Mouse (Mus musculus) kidney, embryonic 14.5 days (tissue): ENCODE data around the gene Insig1. TPM values are rescaled to one million over a fixed set of nuclear protein-coding genes. Genes with fewer than 3 reads are reported as not detected.

Experiments
- ATAC-seq: fragments of 200-750 bp; cut with Nextera tagmentation; 2 replicates; pipeline ENCODE4 v1.8.0; 2017; ENCODE audit warnings: moderate number of reproducible peaks, mild to moderate bottlenecking, moderate TSS enrichment, moderate library complexity; ENCODE audit not compliant: low FRiP score, low TSS enrichment
- H3K27ac ChIP-seq: fragments of 300-500 bp; sonication (generic); 2 replicates; pipeline ENCODE4 v1.5.1; 2014; ENCODE audit warnings: low read depth, mild to moderate bottlenecking, low read length, moderate library complexity, mixed read lengths
- H3K27me3 ChIP-seq: fragments of 300-500 bp; sonication (generic); 2 replicates; pipeline ENCODE4 v1.6.1; 2014; ENCODE audit warnings: mild to moderate bottlenecking, low read length; ENCODE audit not compliant: control insufficient read depth, insufficient read depth
- H3K36me3 ChIP-seq: fragments of 300-500 bp; sonication (generic); 2 replicates; pipeline ENCODE4 v1.6.1; 2014; ENCODE audit warnings: low read length, mixed read lengths; ENCODE audit not compliant: control insufficient read depth, insufficient read depth
- H3K4me1 ChIP-seq: fragments of 300-500 bp; sonication (generic); 2 replicates; pipeline ENCODE4 v1.6.1; 2014; ENCODE audit warnings: low read length, mixed read lengths; ENCODE audit not compliant: control insufficient read depth, insufficient read depth
- H3K4me2 ChIP-seq: fragments of 300-500 bp; sonication (generic); replicated peaks from 2 replicates; pipeline ENCODE4 v1.6.1; 2014; ENCODE audit warnings: low read depth, mild to moderate bottlenecking, low read length
- H3K4me3 ChIP-seq: fragments of 300-500 bp; sonication (generic); 2 replicates; pipeline ENCODE4 v1.5.1; 2014; ENCODE audit warnings: mild to moderate bottlenecking, low read length
- H3K9ac ChIP-seq: fragments of 300-500 bp; sonication (generic); 2 replicates; pipeline ENCODE4 v1.6.1; 2014; ENCODE audit warnings: low read depth, mild to moderate bottlenecking, low read length, moderate library complexity
- H3K9me3 ChIP-seq: fragments of 300-500 bp; sonication (generic); 2 replicates; pipeline ENCODE4 v1.6.1; 2016; ENCODE audit warnings: low read length; ENCODE audit not compliant: control insufficient read depth
- WGBS: fragments of 180-500 bp; shearing (Covaris S2); extraction: QIAGEN DNeasy Blood & Tissue Kit; methylation state at CpG from one replicate; pipeline ENCODE4 v1.1.7; 2014; 5-methylcytosine and 5-hydroxymethylcytosine counted together
- polyA plus RNA-seq: library from polyadenylated mRNA; unstranded; fragments of >200 nt; fragmentation: Nextera tagmentation; extraction: Ambion mirVana; gene quantifications from 2 replicates; pipeline ENCODE4 v1.2.1, GENCODE M21; 2014

The Insig1 gene
- polyA plus RNA-seq, 1 experiment from 2014 or later = 68.4 TPM

- Histone ChIP-seq H3K4me3 (no peak overlapping the region), H3K27ac (no peak overlapping the region), H3K4me1 (no peaks in the 10 kb centered on the region), H3K9ac (no peak overlapping the region), H3K36me3 (no peaks in the 10 kb centered on the region), H3K9me3 (no peaks in the 10 kb centered on the region), H3K4me2 (no peak overlapping the region), H3K27me3 (no peaks in the 10 kb centered on the region)
- WGBS = 61% methylated on average over 2 of the region's 2 CpGs
- ATAC-seq = no peak
These were observed 15.7 kb upstream of the Insig1 start for GRCm38 (mm10) chr5:28055450-28055849.

- H3K4me3 ChIP-seq = no peak overlapping the region
- H3K27me3 ChIP-seq = no peaks in the 10 kb centered on the region
- no peaks in the 10 kb centered on the region for H3K4me1 ChIP-seq
These were observed 14.3 kb upstream of the Insig1 start for GRCm38 (mm10) chr5:28056877-28057276.

GRCm38 (mm10) chr5:28060506-28060905, 10.7 kb upstream of the Insig1 start:
- Histone ChIP-seq H3K27ac (no peak overlapping the region), H3K36me3 (no peaks in the 10 kb centered on the region), H3K4me2 (no peak overlapping the region), H3K4me1 (no peaks in the 10 kb centered on the region), H3K27me3 (no peaks in the 10 kb centered on the region), H3K9ac (no peak overlapping the region), H3K4me3 (no peak overlapping the region), H3K9me3 (no peaks in the 10 kb centered on the region)
- no peak for ATAC-seq

More at GRCm38 (mm10) chr5:28056877-28057276, 14.3 kb upstream of the Insig1 start:
- WGBS = 84% methylated on average over 3 of the region's 3 CpGs
- Histone ChIP-seq H3K4me2 (no peak overlapping the region), H3K9ac (no peak overlapping the region), H3K36me3 (no peaks in the 10 kb centered on the region), H3K27ac (no peak overlapping the region), H3K9me3 (no peaks in the 10 kb centered on the region)
- ATAC-seq = no peak

GRCm38 (mm10) chr5:28061011-28061410, 10.2 kb upstream of the Insig1 start:
- H3K36me3 ChIP-seq = no peaks in the 10 kb centered on the region
- no peaks in the 10 kb centered on the region for H3K4me1 ChIP-seq
- no peak overlapping the region for H3K27ac ChIP-seq
- no peak for ATAC-seq
- H3K9ac ChIP-seq = no peak overlapping the region
- H3K4me3 ChIP-seq = no peak overlapping the region
- no peaks in the 10 kb centered on the region for H3K27me3 ChIP-seq
- H3K9me3 ChIP-seq = no peaks in the 10 kb centered on the region
- no peak overlapping the region for H3K4me2 ChIP-seq
- 78% methylated on average over 6 of the region's 6 CpGs for WGBS

- WGBS = 73% methylated on average over 3 of the region's 3 CpGs
- no peak for ATAC-seq
- no peaks in the 10 kb centered on the region for H3K9me3 ChIP-seq
- no peaks in the 10 kb centered on the region for H3K4me1 ChIP-seq
- no peaks in the 10 kb centered on the region for H3K36me3 ChIP-seq
- no peak overlapping the region for H3K4me3 ChIP-seq
- H3K4me2 ChIP-seq = no peak overlapping the region
- no peak overlapping the region for H3K9ac ChIP-seq
- H3K27ac ChIP-seq = no peak overlapping the region
- no peaks in the 10 kb centered on the region for H3K27me3 ChIP-seq
These were observed 7.1 kb upstream of the Insig1 start for GRCm38 (mm10) chr5:28063989-28064624.

GRCm38 (mm10) chr5:28065275-28065674, 5.9 kb upstream of the Insig1 start:
- no peak for ATAC-seq
- no peaks in the 10 kb centered on the region for H3K27me3 ChIP-seq
- H3K4me1 ChIP-seq = peaks cover 8% of the 10 kb centered on the region
- no peak overlapping the region for H3K4me3 ChIP-seq
- no peak overlapping the region for H3K4me2 ChIP-seq
- WGBS = 50% methylated on average over 4 of the region's 4 CpGs
- no peaks in the 10 kb centered on the region for H3K36me3 ChIP-seq
- no peaks in the 10 kb centered on the region for H3K9me3 ChIP-seq
- H3K9ac ChIP-seq = no peak overlapping the region
- no peak overlapping the region for H3K27ac ChIP-seq

GRCm38 (mm10) chr5:28066311-28066710, 4.9 kb upstream of the Insig1 start:
- H3K4me1 ChIP-seq = peaks cover 11% of the 10 kb centered on the region
- no peaks in the 10 kb centered on the region for H3K27me3 ChIP-seq
- no peak overlapping the region for H3K9ac ChIP-seq
- H3K36me3 ChIP-seq = no peaks in the 10 kb centered on the region
- no peak overlapping the region for H3K27ac ChIP-seq
- no peak for ATAC-seq
- 69% methylated on average over 5 of the region's 5 CpGs for WGBS
- H3K4me3 ChIP-seq = no peak overlapping the region
- H3K4me2 ChIP-seq = no peak overlapping the region
- H3K9me3 ChIP-seq = no peaks in the 10 kb centered on the region

- Histone ChIP-seq H3K9me3 (no peaks in the 10 kb centered on the region), H3K4me2 (peak overlapping the region; percentile 75), H3K4me1 (peaks cover 25% of the 10 kb centered on the region), H3K4me3 (peak overlapping the region; percentile 86), H3K27me3 (no peaks in the 10 kb centered on the region), H3K27ac (peak overlapping the region; percentile 86; the same call in 1 of the 2 replicates), H3K36me3 (peaks cover 24% of the 10 kb centered on the region), H3K9ac (peak overlapping the region; percentile 62; the same call in 1 of the 2 replicates)
- WGBS = 20% methylated on average over 9 of the region's 9 CpGs
- ATAC-seq = no peak
These were observed 875 bp upstream of the Insig1 start for GRCm38 (mm10) chr5:28070149-28070827.

- Histone ChIP-seq H3K4me3 (peak overlapping the region; percentile 86), H3K9me3 (no peaks in the 10 kb centered on the region), H3K36me3 (peaks cover 37% of the 10 kb centered on the region), H3K4me2 (peak overlapping the region; percentile 68), H3K4me1 (peaks cover 25% of the 10 kb centered on the region), H3K27ac (peak overlapping the region; percentile 91), H3K9ac (peak overlapping the region; percentile 82), H3K27me3 (no peaks in the 10 kb centered on the region)
- WGBS = under 1% methylated on average over 50 of the region's 50 CpGs
- ATAC-seq = peak; percentile 81
These were observed 477 bp downstream of the Insig1 start for GRCm38 (mm10) chr5:28071456-28072223.
